Mouse (Mus musculus) neural tube, embryonic 13.5 days (tissue): ENCODE results near the gene Sergef. TPM values are rescaled to one million over a fixed set of nuclear protein-coding genes. Genes with fewer than 3 reads are reported as not detected.
A peak's percentile ranks its signal among the peaks of the same experiment; 100 is the strongest.

Experiments
- ATAC-seq: fragments of 200-750 bp; cut with Nextera tagmentation; 2 replicates; pipeline ENCODE4 v1.8.0; 2017; ENCODE audit warnings: low read depth, mild to moderate bottlenecking, moderate TSS enrichment, moderate library complexity
- H3K27ac ChIP-seq: fragments of 300-500 bp; sonication (generic); replicated peaks from 2 replicates; pipeline ENCODE4 v1.5.1; 2015; ENCODE audit warnings: moderate library complexity, mild to moderate bottlenecking, inconsistent platforms
- H3K27me3 ChIP-seq: fragments of 300-500 bp; sonication (generic); 2 replicates; pipeline ENCODE4 v1.6.1; 2015; ENCODE audit warnings: mild to moderate bottlenecking, inconsistent platforms
- H3K36me3 ChIP-seq: fragments of 300-500 bp; sonication (generic); 2 replicates; pipeline ENCODE4 v1.6.1; 2015; ENCODE audit warnings: mild to moderate bottlenecking, inconsistent platforms
- H3K4me1 ChIP-seq: fragments of 300-500 bp; sonication (generic); replicated peaks from 2 replicates; pipeline ENCODE4 v1.6.1; 2015; ENCODE audit warnings: inconsistent platforms
- H3K4me2 ChIP-seq: fragments of 300-500 bp; sonication (generic); 2 replicates; pipeline ENCODE4 v1.6.1; 2015; ENCODE audit warnings: inconsistent platforms, mild to moderate bottlenecking, moderate library complexity
- H3K4me3 ChIP-seq: fragments of 300-500 bp; sonication (generic); 2 replicates; pipeline ENCODE4 v1.5.1; 2015; ENCODE audit warnings: mild to moderate bottlenecking, inconsistent platforms
- H3K9ac ChIP-seq: fragments of 300-500 bp; sonication (generic); 2 replicates; pipeline ENCODE4 v1.6.1; 2015; ENCODE audit warnings: moderate library complexity, mild to moderate bottlenecking, inconsistent platforms
- H3K9me3 ChIP-seq: fragments of 300-500 bp; sonication (generic); 2 replicates; pipeline ENCODE4 v1.6.1; 2016; ENCODE audit warnings: inconsistent platforms
- WGBS: fragments of 180-500 bp; shearing (Covaris S2); methylation state at CpG from one replicate; pipeline ENCODE4 v1.1.7; 2015; 5-methylcytosine and 5-hydroxymethylcytosine counted together
- polyA plus RNA-seq: library from polyadenylated mRNA; unstranded; fragments of >200 nt; fragmentation: Nextera tagmentation; extraction: Ambion mirVana; gene quantifications from 2 replicates; pipeline ENCODE4 v1.2.1, GENCODE M21; 2015

Sergef gene
- polyA plus RNA-seq, 1 experiment from 2014 or later = 30.7 TPM

DNA sequence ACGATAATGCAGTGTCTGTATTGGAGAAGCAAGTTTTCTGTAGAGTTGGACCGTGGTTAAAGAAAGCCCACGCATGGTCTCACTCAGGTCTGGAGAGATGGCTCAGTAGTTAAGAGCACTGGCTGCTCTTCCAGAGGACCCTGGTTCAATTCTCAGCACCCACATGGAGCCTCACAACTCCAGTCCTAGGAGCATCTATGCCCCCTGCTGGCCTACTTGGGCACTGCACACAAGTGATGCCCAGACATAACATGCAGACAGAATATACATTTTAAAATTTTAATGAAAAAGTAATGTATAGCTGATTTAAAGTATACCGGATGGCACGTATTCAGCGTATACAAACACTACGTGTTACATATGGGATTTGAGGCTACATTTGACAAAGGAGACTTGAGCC is 74.2 kb downstream of the Sergef start:
- no peaks in the 10 kb centered on the region for H3K27me3 ChIP-seq
- no peak overlapping the region for H3K27ac ChIP-seq
- no peaks in the 10 kb centered on the region for H3K4me1 ChIP-seq
- H3K9me3 ChIP-seq = peaks cover 9% of the 10 kb centered on the region
- 98% methylated on average over 7 of the region's 7 CpGs for WGBS
- H3K4me2 ChIP-seq = no peak overlapping the region
- peaks cover 29% of the 10 kb centered on the region for H3K36me3 ChIP-seq
- no peak overlapping the region for H3K9ac ChIP-seq
- H3K4me3 ChIP-seq = no peak overlapping the region
- ATAC-seq = no peak

DNA sequence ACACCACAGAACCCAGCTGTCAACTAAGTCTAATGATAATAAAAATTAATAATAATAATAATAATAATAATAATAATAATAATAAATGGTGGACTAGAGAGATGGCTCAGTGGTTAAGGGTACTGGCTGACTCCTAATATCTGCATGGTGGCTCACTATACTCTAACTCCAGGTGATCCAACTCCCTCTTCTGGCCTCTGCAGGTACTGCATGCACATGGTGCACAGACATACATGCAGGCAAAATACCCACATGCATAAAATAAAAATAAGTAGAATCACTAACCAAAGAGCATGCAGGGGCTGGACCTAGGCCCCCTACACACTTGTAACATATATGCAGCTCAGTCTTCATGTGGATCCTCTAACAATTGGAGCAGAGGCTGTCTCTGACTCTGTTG is 75.8 kb downstream of the Sergef start:
- no peak for ATAC-seq
- H3K27ac ChIP-seq = no peak overlapping the region
- no peaks in the 10 kb centered on the region for H3K27me3 ChIP-seq
- no peaks in the 10 kb centered on the region for H3K4me1 ChIP-seq
- no peak overlapping the region for H3K4me2 ChIP-seq
- H3K4me3 ChIP-seq = no peak overlapping the region
- H3K36me3 ChIP-seq = peaks cover 29% of the 10 kb centered on the region
- peaks cover 9% of the 10 kb centered on the region for H3K9me3 ChIP-seq
- H3K9ac ChIP-seq = no peak overlapping the region

DNA sequence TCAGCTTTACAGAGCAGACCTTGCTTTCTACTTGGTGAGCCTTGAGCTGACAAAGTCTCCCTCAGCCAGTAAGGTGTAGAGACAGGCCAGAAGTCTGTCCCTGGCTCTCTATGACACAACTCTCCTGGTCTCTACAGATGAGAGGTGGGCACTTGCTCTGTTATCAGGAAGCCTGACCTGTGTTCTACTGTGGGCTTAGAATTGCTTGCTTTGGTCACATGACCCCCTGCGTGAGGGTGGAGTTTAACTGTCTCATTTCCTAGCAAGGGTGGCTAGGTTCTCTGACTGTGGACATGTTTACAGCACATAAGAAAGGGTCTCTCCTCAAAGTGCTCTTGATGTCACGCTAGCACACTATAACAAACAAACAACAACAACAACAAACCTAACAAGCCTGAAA is 79.5 kb downstream of the Sergef start:
- peaks cover 24% of the 10 kb centered on the region for H3K4me1 ChIP-seq
- H3K27ac ChIP-seq = no peak overlapping the region
- no peak for ATAC-seq
- H3K4me3 ChIP-seq = no peak overlapping the region
- H3K27me3 ChIP-seq = no peaks in the 10 kb centered on the region
- no peak overlapping the region for H3K4me2 ChIP-seq
- no peaks in the 10 kb centered on the region; the same call in 1 of the 2 replicates for H3K9me3 ChIP-seq
- 91% methylated on average over 2 of the region's 2 CpGs for WGBS
- no peak overlapping the region for H3K9ac ChIP-seq
- 0 out of 2 replicates have a peak, but pooled peaks cover 4% of the 10 kb centered on the region for H3K36me3 ChIP-seq

DNA sequence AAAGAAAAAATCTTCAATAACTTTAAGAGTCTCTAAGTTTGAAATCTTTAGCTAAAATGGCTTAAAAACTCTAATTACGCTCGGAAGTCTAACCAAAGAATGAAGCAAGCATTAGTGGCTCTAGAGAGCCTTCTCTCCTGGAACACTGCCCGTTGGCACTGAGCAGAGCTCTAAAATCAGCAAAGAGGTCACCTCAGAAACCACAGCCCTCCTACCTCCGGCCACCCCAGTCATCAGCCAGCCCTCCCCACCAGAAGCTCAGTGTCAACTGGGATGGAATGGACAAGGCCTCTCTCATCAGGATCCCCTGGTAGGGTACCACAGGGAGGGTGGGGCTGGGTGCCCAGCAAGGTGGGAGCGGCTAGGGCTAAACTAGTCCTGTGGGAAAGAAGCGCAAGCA is 80.0 kb downstream of the Sergef start:
- H3K36me3 ChIP-seq = no peaks in the 10 kb centered on the region
- H3K27me3 ChIP-seq = no peaks in the 10 kb centered on the region
- H3K4me2 ChIP-seq = no peak overlapping the region
- H3K4me3 ChIP-seq = no peak overlapping the region
- H3K9me3 ChIP-seq = no peaks in the 10 kb centered on the region; the same call in 1 of the 2 replicates
- peaks cover 28% of the 10 kb centered on the region for H3K4me1 ChIP-seq
- no peak for ATAC-seq
- no peak overlapping the region for H3K9ac ChIP-seq
- no peak overlapping the region for H3K27ac ChIP-seq
- 97% methylated on average over 6 of the region's 6 CpGs for WGBS

DNA sequence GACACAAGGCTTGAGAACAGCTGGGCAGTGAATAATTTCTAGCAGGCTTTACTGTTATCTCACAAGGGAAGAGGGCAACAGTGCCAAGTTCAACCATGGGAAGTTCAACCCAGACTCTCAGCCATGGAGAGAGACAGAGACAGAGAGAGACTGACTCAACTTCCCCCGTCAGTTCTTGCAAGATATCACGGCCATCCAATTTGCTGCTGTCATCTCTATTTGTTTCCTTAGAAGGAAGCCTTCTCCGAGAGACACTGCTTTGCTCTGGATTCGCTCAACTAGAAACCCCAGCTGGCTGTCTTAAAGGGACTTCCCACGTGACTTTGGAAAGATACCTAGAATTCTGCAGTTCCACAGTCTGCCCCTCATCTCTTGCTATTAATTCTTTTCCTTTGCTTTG is 80.6 kb downstream of the Sergef start:
- no peak overlapping the region for H3K27ac ChIP-seq
- H3K4me2 ChIP-seq = no peak overlapping the region
- no peaks in the 10 kb centered on the region for H3K27me3 ChIP-seq
- H3K36me3 ChIP-seq = no peaks in the 10 kb centered on the region
- H3K4me1 ChIP-seq = peaks cover 34% of the 10 kb centered on the region
- no peak overlapping the region for H3K4me3 ChIP-seq
- no peak overlapping the region for H3K9ac ChIP-seq
- 89% methylated on average over 5 of the region's 5 CpGs for WGBS
- no peaks in the 10 kb centered on the region for H3K9me3 ChIP-seq
- no peak for ATAC-seq

DNA sequence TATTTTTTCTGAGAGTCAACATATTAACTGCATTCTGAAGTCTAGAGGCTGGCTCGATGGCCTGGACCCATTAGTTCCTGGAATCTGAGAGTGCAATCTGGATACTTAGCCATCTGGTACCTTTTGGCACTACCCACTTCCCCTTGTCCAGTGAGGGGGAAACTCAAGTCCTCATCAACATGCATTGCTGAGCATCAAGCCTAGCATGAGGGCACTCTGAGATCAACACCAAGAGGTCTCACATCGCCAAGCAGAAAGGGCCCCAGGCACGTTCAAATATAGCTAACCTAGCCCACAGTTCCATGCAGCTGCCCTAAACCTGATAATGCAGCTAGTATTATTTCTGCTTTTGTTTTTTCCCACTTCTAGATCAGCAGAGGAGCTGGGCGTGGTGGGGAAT is 81.6 kb downstream of the Sergef start:
- Histone ChIP-seq H3K4me2 (no peak overlapping the region), H3K4me3 (no peak overlapping the region), H3K9me3 (no peaks in the 10 kb centered on the region), H3K27me3 (no peaks in the 10 kb centered on the region), H3K27ac (no peak overlapping the region), H3K9ac (no peak overlapping the region), H3K36me3 (no peaks in the 10 kb centered on the region), H3K4me1 (peaks cover 43% of the 10 kb centered on the region)
- no peak for ATAC-seq
- 83% methylated on average over 4 of the region's 4 CpGs for WGBS

DNA sequence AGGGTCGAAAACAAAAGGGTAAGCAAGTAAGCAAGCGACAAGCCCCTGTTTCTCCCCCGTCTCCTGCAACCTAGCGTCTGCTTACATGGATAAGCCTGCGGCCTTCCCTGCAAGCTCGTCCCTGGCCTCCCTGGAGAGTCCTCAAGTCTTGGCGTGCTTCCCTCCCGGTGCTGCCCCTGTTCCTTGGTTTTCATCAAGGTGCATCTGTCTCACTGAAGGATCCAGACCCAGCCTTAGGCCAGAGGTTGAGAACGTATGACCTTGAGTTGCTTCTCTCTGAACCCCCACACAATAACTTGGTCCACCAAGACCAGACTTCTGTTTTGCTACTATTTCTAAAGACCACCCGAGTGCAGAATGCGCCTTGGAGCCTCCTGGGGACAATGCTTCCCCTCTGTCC is 82.2 kb downstream of the Sergef start:
- ATAC-seq = no peak
- H3K9ac ChIP-seq = no peak overlapping the region
- no peaks in the 10 kb centered on the region for H3K9me3 ChIP-seq
- H3K4me1 ChIP-seq = peaks cover 48% of the 10 kb centered on the region
- 77% methylated on average over 11 of the region's 11 CpGs for WGBS
- H3K27ac ChIP-seq = peak overlapping the region; percentile 76; the same call in 1 of the 2 replicates
- no peak overlapping the region for H3K4me3 ChIP-seq
- H3K27me3 ChIP-seq = no peaks in the 10 kb centered on the region
- no peaks in the 10 kb centered on the region for H3K36me3 ChIP-seq
- H3K4me2 ChIP-seq = no peak overlapping the region

DNA sequence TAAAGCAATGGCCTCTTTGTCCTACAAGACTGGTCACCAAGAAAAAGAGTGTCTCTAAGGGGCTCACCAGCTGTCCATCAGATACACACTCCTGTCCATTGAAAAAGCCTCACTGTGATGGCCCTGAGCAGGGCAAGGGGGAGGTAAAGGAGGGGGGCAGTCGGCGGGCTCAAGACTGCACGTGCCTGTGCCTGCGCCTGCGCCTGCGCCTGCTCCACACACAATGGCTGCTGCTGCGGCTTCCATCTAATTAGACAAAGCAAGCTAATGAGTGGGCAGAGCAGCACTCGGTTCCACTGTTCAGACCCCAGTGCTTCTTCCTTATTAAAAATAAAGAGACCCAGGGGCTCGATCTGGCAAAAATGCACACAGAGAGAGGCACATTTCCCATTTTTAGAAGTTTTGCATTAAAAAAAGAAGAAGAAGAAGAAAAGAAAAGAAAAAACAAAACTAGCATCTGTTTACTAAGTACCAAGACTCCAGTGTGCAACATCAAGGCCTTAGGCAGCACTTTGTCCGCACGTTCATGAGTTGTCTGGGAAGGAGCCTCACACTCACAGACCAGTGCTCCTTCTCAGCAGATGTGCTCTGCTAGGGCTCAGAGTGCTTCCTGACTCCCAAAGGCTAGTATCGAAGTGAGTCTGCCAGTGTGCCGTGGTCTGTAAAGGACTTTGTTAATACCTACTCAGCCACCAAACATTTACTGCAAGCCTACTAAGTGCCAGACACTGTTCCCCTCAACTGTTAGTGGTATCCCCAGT is 83.1 kb downstream of the Sergef start:
- peaks cover 56% of the 10 kb centered on the region for H3K4me1 ChIP-seq

DNA sequence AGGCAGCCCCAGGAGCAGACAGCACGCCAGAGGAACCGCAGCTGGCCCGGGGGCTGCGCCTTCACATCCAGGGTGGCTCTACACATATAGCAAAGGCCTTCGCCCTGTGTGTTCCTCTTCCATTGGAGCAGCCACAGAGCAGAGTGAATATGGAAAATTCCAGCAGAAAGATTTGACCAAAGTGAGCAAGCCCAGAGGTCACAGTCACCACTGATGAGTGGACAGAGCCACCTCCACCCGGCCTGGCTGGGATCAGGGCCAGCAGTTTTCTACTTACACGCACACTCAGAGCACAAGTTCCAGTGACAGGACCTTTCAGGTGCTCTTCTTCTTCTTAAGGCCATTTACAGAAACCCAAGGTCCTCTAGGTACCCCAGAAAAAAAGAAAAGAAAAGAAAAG is 83.9 kb downstream of the Sergef start:
- peak overlapping the region; percentile 38; the same call in 1 of the 2 replicates for H3K27ac ChIP-seq
- WGBS = 91% methylated on average over 7 of the region's 7 CpGs
- no peaks in the 10 kb centered on the region for H3K9me3 ChIP-seq
- H3K9ac ChIP-seq = no peak overlapping the region
- no peak overlapping the region for H3K4me2 ChIP-seq
- ATAC-seq = no peak
- peaks cover 63% of the 10 kb centered on the region for H3K4me1 ChIP-seq
- H3K27me3 ChIP-seq = no peaks in the 10 kb centered on the region
- no peaks in the 10 kb centered on the region for H3K36me3 ChIP-seq
- no peak overlapping the region for H3K4me3 ChIP-seq

More for the DNA sequence above, 83.1 kb downstream of the Sergef start:
- H3K27ac ChIP-seq = peak overlapping the region; percentile 76
- no peaks in the 10 kb centered on the region for H3K9me3 ChIP-seq
- H3K36me3 ChIP-seq = no peaks in the 10 kb centered on the region
- WGBS = 32% methylated on average over 13 of the region's 13 CpGs
- no peaks in the 10 kb centered on the region for H3K27me3 ChIP-seq
- no peak overlapping the region for H3K4me3 ChIP-seq
- H3K4me2 ChIP-seq = 0 out of 2 replicates have a peak overlapping the region, but pooled peaks have one; percentile 2
- peak; percentile 87 for ATAC-seq
- H3K9ac ChIP-seq = no peak overlapping the region

DNA sequence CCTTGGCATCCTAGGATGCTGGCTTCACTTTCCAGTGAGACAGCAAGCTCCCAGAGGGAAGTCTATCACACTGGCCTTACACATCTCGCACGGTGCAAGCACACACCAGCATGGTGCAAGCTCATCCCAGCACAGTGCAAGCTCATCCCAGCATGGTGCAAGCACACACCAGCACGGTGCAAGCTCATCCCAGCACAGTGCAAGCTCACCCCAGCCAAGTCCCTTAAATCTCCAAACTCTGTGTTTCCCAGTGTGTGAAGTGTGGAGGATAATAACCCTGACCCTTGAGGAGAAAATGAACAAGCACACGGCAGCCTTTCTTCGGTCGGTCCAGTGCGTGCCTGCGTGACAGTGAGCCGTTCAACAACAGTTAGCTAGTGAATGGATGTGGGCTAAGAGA is 84.8 kb downstream of the Sergef start:
- Histone ChIP-seq H3K27ac (peak overlapping the region; percentile 38; the same call in 1 of the 2 replicates), H3K27me3 (no peaks in the 10 kb centered on the region), H3K36me3 (no peaks in the 10 kb centered on the region), H3K4me3 (no peak overlapping the region), H3K9me3 (no peaks in the 10 kb centered on the region), H3K9ac (no peak overlapping the region), H3K4me2 (no peak overlapping the region), H3K4me1 (peaks cover 63% of the 10 kb centered on the region)
- no peak for ATAC-seq
- WGBS = 67% methylated on average over 9 of the region's 9 CpGs

DNA sequence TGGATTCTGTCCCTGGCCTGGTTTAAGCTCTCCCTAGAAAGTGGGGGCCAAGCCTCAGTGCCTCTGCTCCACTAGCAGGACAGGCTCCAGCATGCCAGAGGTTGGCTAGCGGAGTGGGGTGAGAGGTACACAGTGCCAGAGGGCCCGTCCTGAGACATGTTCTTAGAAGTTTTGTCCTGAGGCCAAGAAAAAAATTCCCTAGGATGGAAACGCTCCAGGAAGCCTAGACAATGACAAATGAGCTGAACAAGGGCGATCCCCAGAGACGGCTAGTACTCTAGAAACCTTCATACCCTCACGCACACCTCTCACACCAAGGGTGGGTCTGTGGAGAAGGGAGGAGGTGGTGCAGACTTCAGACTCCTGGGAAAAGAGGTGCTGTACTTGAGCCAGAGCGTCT is 85.6 kb downstream of the Sergef start:
- Histone ChIP-seq H3K27me3 (no peaks in the 10 kb centered on the region), H3K27ac (no peak overlapping the region), H3K36me3 (no peaks in the 10 kb centered on the region), H3K9me3 (no peaks in the 10 kb centered on the region), H3K4me3 (no peak overlapping the region), H3K4me1 (peaks cover 63% of the 10 kb centered on the region), H3K9ac (no peak overlapping the region), H3K4me2 (no peak overlapping the region)
- no peak for ATAC-seq
- WGBS = 68% methylated on average over 7 of the region's 7 CpGs

DNA sequence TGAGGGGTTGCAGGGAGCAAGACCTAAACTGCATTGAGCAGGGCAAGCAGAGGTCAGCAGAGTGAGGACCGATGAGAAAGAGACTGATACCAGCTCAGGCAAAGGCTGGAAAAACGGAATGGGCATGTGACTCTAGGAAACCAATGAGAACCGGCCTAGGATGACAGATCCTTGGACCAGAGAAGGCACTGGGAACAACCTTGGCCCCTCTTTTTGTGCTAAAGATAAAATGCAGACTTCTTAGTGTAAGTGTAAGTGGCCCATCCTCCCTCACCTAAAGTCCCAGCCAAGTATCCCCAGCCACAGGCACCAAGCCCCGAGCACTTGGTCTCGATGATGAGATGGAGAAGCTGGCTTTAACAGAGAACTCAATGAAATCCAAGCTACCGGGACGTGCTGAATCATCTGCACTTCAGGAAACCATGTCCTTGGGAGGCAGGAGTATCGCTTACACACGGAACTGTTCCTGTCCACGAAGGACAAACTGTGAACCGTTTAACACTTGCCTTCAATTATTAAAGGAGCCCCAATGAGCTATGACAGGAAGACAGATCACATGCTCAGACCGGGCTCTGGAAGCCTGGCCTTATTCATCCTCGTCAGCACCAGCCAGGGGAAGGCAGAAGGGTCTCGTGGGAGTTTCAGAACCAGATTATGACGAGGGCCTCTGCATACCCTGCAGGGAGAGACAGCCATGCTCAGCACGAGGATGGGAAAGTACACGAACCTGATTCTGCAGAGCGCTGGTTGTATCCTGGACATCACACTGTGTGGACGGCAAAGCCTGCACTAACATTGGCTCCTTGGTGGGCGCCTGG is 87.5 kb downstream of the Sergef start:
- Histone ChIP-seq H3K27me3 (no peaks in the 10 kb centered on the region), H3K4me1 (peaks cover 57% of the 10 kb centered on the region), H3K9me3 (no peaks in the 10 kb centered on the region), H3K4me2 (no peak overlapping the region), H3K27ac (peak overlapping the region; percentile 54), H3K9ac (peak overlapping the region; percentile 31; the same call in 1 of the 2 replicates), H3K36me3 (no peaks in the 10 kb centered on the region), H3K4me3 (no peak overlapping the region)
- ATAC-seq = 0 out of 2 replicates have a peak, but pooled peaks have one; percentile 13
- WGBS = 47% methylated on average over 20 of the region's 20 CpGs
